Mouse (Mus musculus): ENCODE results near the gene Vmn2r24. TPM values are rescaled to one million over a fixed set of nuclear protein-coding genes. Genes with fewer than 3 reads are reported as not detected.

Gene Vmn2r24
- polyA plus RNA-seq (2015; fragmentation: Illumina TruSeq; extraction: RNeasy Lipid Tissue Mini Kit (QIAGEN cat#74804); ENCODE audit: insufficient read depth, low read depth, low replicate concordance) = not detected

GRCm38 (mm10) chr6:123778579-123778978, at the start of gene Vmn2r24:
Vmn2r24 (plus strand) TSS chr6:123778879.

GRCm38 (mm10) chr6:123853363-123853762, 74.7 kb downstream of the Vmn2r24 start, which contains the start of gene Vmn2r25:
Vmn2r25 (minus strand) TSS chr6:123853463.

Other genes starting within 250 kb of the Vmn2r24 start
- not detected for gene Vmn2r21, start 245.5 kb upstream of the Vmn2r24 start, polyA plus RNA-seq (2015; fragmentation: Illumina TruSeq; extraction: RNeasy Lipid Tissue Mini Kit (QIAGEN cat#74804); ENCODE audit: insufficient read depth, low read depth, low replicate concordance)
- gene Vmn2r22, start 128.2 kb upstream of the Vmn2r24 start, polyA plus RNA-seq (2015; fragmentation: Illumina TruSeq; extraction: RNeasy Lipid Tissue Mini Kit (QIAGEN cat#74804); ENCODE audit: insufficient read depth, low read depth, low replicate concordance) = not detected
- not detected for gene Vmn2r23, start 76.2 kb upstream of the Vmn2r24 start, polyA plus RNA-seq (2015; fragmentation: Illumina TruSeq; extraction: RNeasy Lipid Tissue Mini Kit (QIAGEN cat#74804); ENCODE audit: insufficient read depth, low read depth, low replicate concordance)
- gene Vmn2r25, start 74.6 kb downstream of the Vmn2r24 start, polyA plus RNA-seq (2015; fragmentation: Illumina TruSeq; extraction: RNeasy Lipid Tissue Mini Kit (QIAGEN cat#74804); ENCODE audit: insufficient read depth, low read depth, low replicate concordance) = not detected
- not detected for gene Vmn2r26, start 245.7 kb downstream of the Vmn2r24 start, polyA plus RNA-seq (2015; fragmentation: Illumina TruSeq; extraction: RNeasy Lipid Tissue Mini Kit (QIAGEN cat#74804); ENCODE audit: insufficient read depth, low read depth, low replicate concordance)

All from pancreas, adult 10 weeks (tissue).